Mouse (Mus musculus) liver, embryonic 11.5 days (tissue): ENCODE measurements around the gene Dusp1. TPM values are rescaled to one million over a fixed set of nuclear protein-coding genes. Genes with fewer than 3 reads are reported as not detected.

Source experiments
- ATAC-seq: fragments of 200-750 bp; cut with Nextera tagmentation; replicated peaks from 2 replicates; pipeline ENCODE4 v1.8.0; 2017; ENCODE audit warnings: moderate number of reproducible peaks, mild to moderate bottlenecking, moderate TSS enrichment, moderate library complexity; ENCODE audit not compliant: low FRiP score
- DNase-seq: peaks from one replicate; pipeline ENCODE4 v3.0.0-alpha.2; 2017; ENCODE audit warnings: low spot score
- H3K27ac ChIP-seq: fragments of 300-500 bp; sonication (generic); 2 replicates; pipeline ENCODE4 v1.5.1; 2014; ENCODE audit warnings: mild to moderate bottlenecking, low read depth, low read length, control low read depth
- H3K27me3 ChIP-seq: fragments of 300-500 bp; sonication (generic); replicated peaks from 2 replicates; pipeline ENCODE4 v1.6.1; 2014; ENCODE audit warnings: low read length, mixed read lengths; ENCODE audit not compliant: control insufficient read depth, insufficient read depth
- H3K36me3 ChIP-seq: fragments of 300-500 bp; sonication (generic); 2 replicates; pipeline ENCODE4 v1.6.1; 2014; ENCODE audit warnings: mild to moderate bottlenecking, low read length, moderate library complexity, mixed read lengths; ENCODE audit not compliant: control insufficient read depth, insufficient read depth
- H3K4me1 ChIP-seq: fragments of 300-500 bp; sonication (generic); replicated peaks from 2 replicates; pipeline ENCODE4 v1.6.1; 2014; ENCODE audit warnings: low read length, mixed read lengths; ENCODE audit not compliant: control insufficient read depth, insufficient read depth
- H3K4me2 ChIP-seq: fragments of 300-500 bp; sonication (generic); 2 replicates; pipeline ENCODE4 v1.6.1; 2014; ENCODE audit warnings: mild to moderate bottlenecking, control low read depth, moderate library complexity
- H3K4me3 ChIP-seq: fragments of 300-500 bp; sonication (generic); 2 replicates; pipeline ENCODE4 v1.5.1; 2014; ENCODE audit warnings: low read depth, low read length, control low read depth
- H3K9ac ChIP-seq: fragments of 300-500 bp; sonication (generic); 2 replicates; pipeline ENCODE4 v1.6.1; 2014; ENCODE audit warnings: low read depth, low read length, control low read depth
- H3K9me3 ChIP-seq: fragments of 300-500 bp; sonication (generic); 2 replicates; pipeline ENCODE4 v1.6.1; 2016; ENCODE audit warnings: low read length, inconsistent platforms, mixed read lengths; ENCODE audit not compliant: control insufficient read depth
- WGBS: fragments of 180-500 bp; shearing (Covaris S2); extraction: QIAGEN DNeasy Blood & Tissue Kit; methylation state at CpG from one replicate; pipeline ENCODE4 v1.1.7; 2014; 5-methylcytosine and 5-hydroxymethylcytosine counted together
- polyA plus RNA-seq: library from polyadenylated mRNA; unstranded; fragments of >200 nt; fragmentation: Nextera tagmentation; extraction: Ambion mirVana; gene quantifications from 2 replicates; pipeline ENCODE4 v1.2.1, GENCODE M21; 2014

Dusp1 gene
- polyA plus RNA-seq, 1 experiment from 2014 or later, result 18.6 TPM

- ATAC-seq (no peak), DNase-seq (no peak)
- 78% methylated on average over 7 of the region's 7 CpGs for WGBS
- Histone ChIP-seq H3K9me3 (no peaks in the 10 kb centered on the region), H3K36me3 (no peaks in the 10 kb centered on the region), H3K4me3 (no peak overlapping the region), H3K27me3 (no peaks in the 10 kb centered on the region), H3K4me2 (no peak overlapping the region), H3K9ac (no peak overlapping the region), H3K27ac (no peak overlapping the region), H3K4me1 (peaks cover 23% of the 10 kb centered on the region)
Measured at GRCm38 (mm10) chr17:26594171-26594570, 32.2 kb upstream of the Dusp1 start.

DNA sequence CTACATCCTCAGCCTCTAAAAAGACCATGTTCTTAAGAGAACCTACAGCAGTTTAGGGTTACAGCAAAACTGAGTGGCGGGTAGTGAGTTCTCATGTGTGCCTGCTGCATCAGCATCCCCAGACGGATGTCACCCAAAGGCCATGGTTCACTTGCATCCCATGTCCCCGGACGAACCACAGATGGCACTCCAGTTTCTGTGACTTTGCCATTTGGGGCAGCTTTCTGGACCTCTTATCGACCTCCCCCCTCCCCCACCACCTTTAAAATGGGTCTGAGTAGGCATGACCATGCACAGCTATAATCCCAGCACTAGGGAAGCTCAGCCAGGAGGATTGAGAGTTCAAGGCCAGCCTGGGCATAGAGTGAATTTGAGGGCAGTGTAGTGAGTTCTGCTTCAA lies 31.3 kb upstream of the Dusp1 start:
- H3K27me3 ChIP-seq, result no peaks in the 10 kb centered on the region
- 88% methylated on average over 5 of the region's 5 CpGs for WGBS
- no peak overlapping the region for H3K4me3 ChIP-seq
- no peaks in the 10 kb centered on the region for H3K36me3 ChIP-seq
- no peak overlapping the region for H3K27ac ChIP-seq
- H3K9me3 ChIP-seq, result no peaks in the 10 kb centered on the region
- no peak overlapping the region for H3K9ac ChIP-seq
- peaks cover 23% of the 10 kb centered on the region for H3K4me1 ChIP-seq
- no peak for ATAC-seq
- DNase-seq, result no peak
- H3K4me2 ChIP-seq, result no peak overlapping the region

- 82% methylated on average over 4 of the region's 4 CpGs for WGBS
- H3K4me2 ChIP-seq, result no peak overlapping the region
- H3K27ac ChIP-seq, result no peak overlapping the region
- DNase-seq, result no peak
- H3K9ac ChIP-seq, result no peak overlapping the region
- H3K27me3 ChIP-seq, result no peaks in the 10 kb centered on the region
- H3K9me3 ChIP-seq, result no peaks in the 10 kb centered on the region
- no peak overlapping the region for H3K4me3 ChIP-seq
- H3K36me3 ChIP-seq, result no peaks in the 10 kb centered on the region; the same call in 1 of the 2 replicates
- peaks cover 23% of the 10 kb centered on the region for H3K4me1 ChIP-seq
- no peak for ATAC-seq
Measured at GRCm38 (mm10) chr17:26592510-26592909, 30.6 kb upstream of the Dusp1 start.

DNA sequence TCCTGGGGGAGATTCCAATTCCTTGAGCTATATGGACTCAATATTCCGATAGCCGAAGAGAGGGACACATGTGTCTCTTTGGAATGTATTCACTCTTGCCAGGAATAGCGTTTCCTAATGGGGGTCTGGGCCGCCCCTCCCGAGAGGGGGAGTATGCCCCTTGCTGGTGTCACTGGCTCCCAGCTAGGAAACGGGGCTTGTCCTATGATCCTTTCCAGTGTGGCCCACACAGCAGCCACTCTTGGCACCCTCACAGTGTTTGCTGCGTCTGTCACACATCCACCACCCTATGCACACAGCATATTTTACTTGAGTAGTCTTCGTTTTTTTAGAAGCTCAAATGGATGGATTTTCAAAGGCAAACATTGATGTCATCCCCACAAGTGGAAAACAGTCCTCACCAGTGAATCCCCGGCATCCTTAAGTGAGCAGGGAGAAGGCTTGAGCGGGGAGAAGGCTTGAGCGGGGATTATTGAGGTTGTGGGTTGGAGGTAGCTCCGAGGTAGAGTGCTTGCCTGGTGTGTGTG lies 26.1 kb upstream of the Dusp1 start:
- H3K27ac ChIP-seq, result no peak overlapping the region
- H3K36me3 ChIP-seq, result peaks cover 3% of the 10 kb centered on the region; the same call in 1 of the 2 replicates
- no peak for DNase-seq
- no peak overlapping the region for H3K4me3 ChIP-seq
- no peak overlapping the region for H3K4me2 ChIP-seq
- H3K9ac ChIP-seq, result no peak overlapping the region
- H3K27me3 ChIP-seq, result no peaks in the 10 kb centered on the region
- no peak for ATAC-seq
- WGBS, result 90% methylated on average over 12 of the region's 12 CpGs
- H3K4me1 ChIP-seq, result peaks cover 20% of the 10 kb centered on the region
- H3K9me3 ChIP-seq, result no peaks in the 10 kb centered on the region

DNA sequence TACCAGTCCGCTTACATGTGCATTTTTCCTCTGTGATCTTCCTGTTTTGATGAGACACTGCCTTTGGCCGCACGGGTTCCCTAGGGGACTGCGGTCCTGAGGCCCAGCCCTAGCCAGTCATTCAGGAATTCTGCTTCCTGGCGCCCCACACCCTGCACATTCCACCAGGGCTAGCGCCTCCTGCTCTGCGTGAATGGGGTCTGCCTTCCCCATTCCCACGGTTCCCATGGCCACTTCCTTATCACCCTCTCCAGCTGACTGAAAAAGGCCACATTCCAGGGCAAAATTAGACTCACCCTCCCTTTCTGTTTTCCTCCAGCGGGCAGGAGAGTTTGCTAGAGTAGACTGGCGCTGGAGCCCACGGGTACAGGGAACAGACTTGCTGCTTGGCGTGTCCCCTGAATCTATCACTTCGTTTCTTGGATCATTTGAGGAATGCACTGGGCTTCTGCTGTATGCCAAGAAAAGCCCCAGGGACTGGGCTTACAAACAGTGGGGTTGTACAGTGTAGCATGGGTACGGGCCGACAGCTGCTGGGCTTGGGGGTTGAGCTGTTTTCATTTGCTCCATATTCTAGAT lies 22.7 kb upstream of the Dusp1 start:
- H3K4me2 ChIP-seq, result peak overlapping the region; percentile 15; the same call in 1 of the 2 replicates
- H3K4me3 ChIP-seq, result no peak overlapping the region
- DNase-seq (no peak), ATAC-seq (peak; percentile 68)
- H3K36me3 ChIP-seq, result peaks cover 9% of the 10 kb centered on the region; the same call in 1 of the 2 replicates
- H3K4me1 ChIP-seq, result peaks cover 20% of the 10 kb centered on the region
- H3K9me3 ChIP-seq, result no peaks in the 10 kb centered on the region; the same call in 1 of the 2 replicates
- 60% methylated on average over 15 of the region's 15 CpGs for WGBS
- H3K9ac ChIP-seq, result no peak overlapping the region
- H3K27me3 ChIP-seq, result no peaks in the 10 kb centered on the region
- peak overlapping the region; percentile 47; the same call in 1 of the 2 replicates for H3K27ac ChIP-seq

DNA sequence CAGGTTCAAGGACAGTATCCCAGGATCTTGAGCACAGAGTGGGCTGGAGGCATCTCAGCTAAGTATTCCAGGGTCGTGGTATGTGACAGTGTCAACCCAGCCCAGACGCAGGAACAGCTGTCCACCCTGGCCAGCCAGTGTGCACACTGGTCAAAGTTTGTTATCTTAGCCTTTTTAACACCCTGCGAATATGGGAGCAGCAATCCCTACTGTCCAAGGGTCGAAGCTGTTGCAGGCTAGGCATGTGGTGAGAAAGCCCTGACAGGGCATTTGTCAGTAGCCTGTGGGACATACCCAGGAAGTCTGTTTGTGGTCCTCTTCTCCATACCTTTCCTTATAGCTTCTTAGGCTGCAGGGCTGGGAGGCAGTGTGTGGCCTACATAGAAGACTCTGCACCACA lies 22.1 kb upstream of the Dusp1 start:
- 0 out of 2 replicates have a peak, but pooled peaks have one; percentile 7 for ATAC-seq
- H3K9me3 ChIP-seq, result no peaks in the 10 kb centered on the region; the same call in 1 of the 2 replicates
- peak overlapping the region; percentile 47; the same call in 1 of the 2 replicates for H3K27ac ChIP-seq
- peaks cover 20% of the 10 kb centered on the region for H3K4me1 ChIP-seq
- H3K36me3 ChIP-seq, result peaks cover 9% of the 10 kb centered on the region; the same call in 1 of the 2 replicates
- WGBS, result 59% methylated on average over 4 of the region's 4 CpGs
- no peaks in the 10 kb centered on the region for H3K27me3 ChIP-seq
- DNase-seq, result no peak
- H3K9ac ChIP-seq, result no peak overlapping the region
- H3K4me3 ChIP-seq, result no peak overlapping the region
- 0 out of 2 replicates have a peak overlapping the region, but pooled peaks have one; percentile 7 for H3K4me2 ChIP-seq

DNA sequence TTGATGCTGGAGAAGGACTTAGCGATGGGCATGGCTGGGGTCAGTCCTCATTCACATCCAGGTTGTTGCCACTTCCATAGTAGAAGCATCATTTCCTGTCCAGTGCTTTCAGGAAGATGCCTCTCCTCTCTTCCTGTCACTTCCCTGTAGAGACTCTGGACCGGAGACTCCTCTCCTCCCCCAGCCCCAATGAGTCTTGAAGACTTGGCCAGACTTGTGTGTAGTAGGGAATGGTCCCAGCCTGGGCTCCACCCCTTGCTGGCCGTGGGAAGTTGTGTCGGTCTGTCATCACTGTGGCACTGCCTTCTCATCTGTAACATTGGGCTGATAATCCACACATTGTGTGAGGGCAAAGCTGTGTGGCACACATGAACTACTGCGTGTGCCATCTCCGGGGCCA lies 21.7 kb upstream of the Dusp1 start:
- no peak overlapping the region for H3K4me3 ChIP-seq
- no peak overlapping the region for H3K4me2 ChIP-seq
- DNase-seq (no peak), ATAC-seq (no peak)
- no peaks in the 10 kb centered on the region; the same call in 1 of the 2 replicates for H3K9me3 ChIP-seq
- H3K4me1 ChIP-seq, result peaks cover 20% of the 10 kb centered on the region
- H3K9ac ChIP-seq, result no peak overlapping the region
- H3K27me3 ChIP-seq, result no peaks in the 10 kb centered on the region
- H3K36me3 ChIP-seq, result peaks cover 9% of the 10 kb centered on the region; the same call in 1 of the 2 replicates
- WGBS, result 85% methylated on average over 6 of the region's 6 CpGs
- H3K27ac ChIP-seq, result peak overlapping the region; percentile 47; the same call in 1 of the 2 replicates

DNA sequence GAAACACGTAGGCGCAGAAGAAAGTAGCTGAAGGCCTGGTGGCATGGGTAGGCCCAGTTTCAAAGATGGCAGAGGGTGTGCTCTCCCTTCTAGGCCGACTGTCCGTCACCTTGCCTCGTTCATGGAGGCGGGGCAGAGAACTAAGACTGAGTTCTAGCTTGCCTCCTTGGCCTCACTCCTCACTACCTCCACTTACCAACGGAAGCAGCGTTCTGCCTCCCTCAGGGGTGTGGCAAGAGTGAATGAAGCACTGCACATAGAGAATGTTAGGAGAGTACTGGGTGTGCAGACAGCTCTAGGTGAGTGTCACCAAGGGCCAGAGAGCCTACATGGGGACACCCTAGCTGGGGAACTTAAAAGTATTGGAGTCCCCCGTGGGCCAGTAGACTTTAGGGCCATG lies 21.1 kb upstream of the Dusp1 start:
- H3K36me3 ChIP-seq, result peaks cover 9% of the 10 kb centered on the region; the same call in 1 of the 2 replicates
- no peak overlapping the region for H3K4me2 ChIP-seq
- H3K4me3 ChIP-seq, result no peak overlapping the region
- H3K9me3 ChIP-seq, result no peaks in the 10 kb centered on the region; the same call in 1 of the 2 replicates
- 87% methylated on average over 9 of the region's 9 CpGs for WGBS
- no peak for DNase-seq
- H3K27me3 ChIP-seq, result no peaks in the 10 kb centered on the region
- no peak for ATAC-seq
- H3K9ac ChIP-seq, result no peak overlapping the region
- peaks cover 20% of the 10 kb centered on the region for H3K4me1 ChIP-seq
- peak overlapping the region; percentile 47; the same call in 1 of the 2 replicates for H3K27ac ChIP-seq

GRCm38 (mm10) chr17:26582297-26582696 lies 20.4 kb upstream of the Dusp1 start:
- ATAC-seq (no peak), DNase-seq (no peak)
- Histone ChIP-seq H3K9me3 (no peaks in the 10 kb centered on the region; the same call in 1 of the 2 replicates), H3K36me3 (peaks cover 7% of the 10 kb centered on the region; the same call in 1 of the 2 replicates), H3K27me3 (no peaks in the 10 kb centered on the region), H3K27ac (no peak overlapping the region), H3K4me3 (no peak overlapping the region), H3K4me1 (peaks cover 20% of the 10 kb centered on the region), H3K4me2 (no peak overlapping the region), H3K9ac (no peak overlapping the region)
- 92% methylated on average over 5 of the region's 5 CpGs for WGBS
